Mouse (Mus musculus): ENCODE data around the gene Med12l. TPM values are rescaled to one million over a fixed set of nuclear protein-coding genes. Genes with fewer than 3 reads are reported as not detected.
A peak's percentile ranks its signal among the peaks of the same experiment; 100 is the strongest.

Gene Med12l
- total RNA-seq, 1 experiment from 2014 or later = 14.4 TPM

- no peak for DNase-seq
Observed at GRCm38 (mm10) chr3:59248031-59248430, 242.4 kb downstream of the Med12l start.

GRCm38 (mm10) chr3:59250454-59250853, 244.8 kb downstream of the Med12l start:
- no peak for DNase-seq

- no peak for DNase-seq
Observed at GRCm38 (mm10) chr3:59257740-59258664, 252.4 kb downstream of the Med12l start.

GRCm38 (mm10) chr3:59260745-59261144, 255.1 kb downstream of the Med12l start:
- no peak for DNase-seq

GRCm38 (mm10) chr3:59261709-59262472, 256.3 kb downstream of the Med12l start:
- no peak for DNase-seq

- DNase-seq = no peak
Observed at GRCm38 (mm10) chr3:59262704-59263103, 257.1 kb downstream of the Med12l start, which contains the start of gene P2ry12. Gene P2ry12 (minus strand): TSS chr3:59262871.

GRCm38 (mm10) chr3:59263417-59263816, 257.8 kb downstream of the Med12l start:
- DNase-seq = no peak

- DNase-seq = no peak
Observed at GRCm38 (mm10) chr3:59263988-59264387, 258.4 kb downstream of the Med12l start.

- peak; percentile 27 for DNase-seq
Observed at GRCm38 (mm10) chr3:59270811-59271210, 265.2 kb downstream of the Med12l start.

GRCm38 (mm10) chr3:59277502-59278253, 272.1 kb downstream of the Med12l start:
- DNase-seq = peak; percentile 69

GRCm38 (mm10) chr3:59278254-59278533, 272.6 kb downstream of the Med12l start:
- no peak for DNase-seq

- no peak for DNase-seq
Observed at GRCm38 (mm10) chr3:59278620-59279019, 273.0 kb downstream of the Med12l start.

GRCm38 (mm10) chr3:59290551-59290950, 284.9 kb downstream of the Med12l start:
- no peak for DNase-seq

GRCm38 (mm10) chr3:59293437-59294199, 288.0 kb downstream of the Med12l start:
- DNase-seq = no peak

GRCm38 (mm10) chr3:59295699-59296562, 290.3 kb downstream of the Med12l start:
- no peak for DNase-seq

- DNase-seq = no peak
Observed at GRCm38 (mm10) chr3:59296563-59297130, 291.0 kb downstream of the Med12l start.

GRCm38 (mm10) chr3:59297653-59298052, 292.0 kb downstream of the Med12l start:
- no peak for DNase-seq

- DNase-seq = no peak
Observed at GRCm38 (mm10) chr3:59304944-59305343, 299.3 kb downstream of the Med12l start.

GRCm38 (mm10) chr3:59305518-59305917, 299.9 kb downstream of the Med12l start:
- DNase-seq = no peak

- DNase-seq = peak; percentile 11
Observed at GRCm38 (mm10) chr3:59312610-59313009, 307.0 kb downstream of the Med12l start.

Measured in adrenal gland, postnatal 14 days (tissue).